Mouse (Mus musculus): Measurements from ENCODE around the gene Cort. TPM values are rescaled to one million over a fixed set of nuclear protein-coding genes. Genes with fewer than 3 reads are reported as not detected.

Gene Cort
- polyA plus RNA-seq, 1 experiment from 2014 or later, result 0.64 TPM

GRCm38 (mm10) chr4:149166215-149166946, 39.8 kb upstream of the Cort start, which contains the start of gene Pgd:
Pgd (minus strand) TSS chr4:149166771.
- Histone ChIP-seq H3K36me3 (ENCODE audit: control insufficient read depth, insufficient read depth, low read length) (no peaks in the 10 kb centered on the region), H3K4me1 (ENCODE audit: control insufficient read depth, insufficient read depth, low read depth, low read length) (peaks cover 8% of the 10 kb centered on the region), H3K4me2 (ENCODE audit: low read length) (peak within 1 kb of the TSS; percentile 96), H3K9ac (ENCODE audit: low read depth, low read length) (peak within 1 kb of the TSS; percentile 76), H3K27ac (ENCODE audit: low read depth, low read length) (peak within 1 kb of the TSS; percentile 79), H3K27me3 (replicated peaks; ENCODE audit: control insufficient read depth, insufficient read depth, low read length) (no peaks in the 10 kb centered on the region), H3K4me3 (ENCODE audit: low read length) (peak within 1 kb of the TSS; percentile 85), H3K9me3 (ENCODE audit: control insufficient read depth, low read length) (no peaks in the 10 kb centered on the region)
- 0% methylated on average over 54 of the region's 59 CpGs for WGBS
- ATAC-seq, result peak; percentile 99

- Histone ChIP-seq H3K9ac (ENCODE audit: low read depth, low read length) (no peak overlapping the region), H3K36me3 (ENCODE audit: control insufficient read depth, insufficient read depth, low read length) (peaks cover 13% of the 10 kb centered on the region; the same call in 1 of the 2 replicates), H3K27me3 (replicated peaks; ENCODE audit: control insufficient read depth, insufficient read depth, low read length) (no peaks in the 10 kb centered on the region), H3K27ac (ENCODE audit: low read depth, low read length) (no peak overlapping the region), H3K4me2 (ENCODE audit: low read length) (no peak overlapping the region), H3K9me3 (ENCODE audit: control insufficient read depth, low read length) (no peaks in the 10 kb centered on the region), H3K4me3 (ENCODE audit: low read length) (no peak overlapping the region), H3K4me1 (ENCODE audit: control insufficient read depth, insufficient read depth, low read depth, low read length) (peaks cover 8% of the 10 kb centered on the region)
- no peak for ATAC-seq
- 76% methylated on average over 5 of the region's 5 CpGs for WGBS
Measured at GRCm38 (mm10) chr4:149164150-149164549, 37.6 kb upstream of the Cort start.

- no peaks in the 10 kb centered on the region for H3K9me3 ChIP-seq (ENCODE audit: control insufficient read depth, low read length)
- no peak overlapping the region for H3K4me3 ChIP-seq (ENCODE audit: low read length)
- no peak overlapping the region for H3K9ac ChIP-seq (ENCODE audit: low read depth, low read length)
- no peaks in the 10 kb centered on the region for H3K27me3 ChIP-seq (replicated peaks; ENCODE audit: control insufficient read depth, insufficient read depth, low read length)
- H3K27ac ChIP-seq (ENCODE audit: low read depth, low read length), result no peak overlapping the region
- WGBS, result 74% methylated on average over 1 of the region's 1 CpGs
- no peak overlapping the region for H3K4me2 ChIP-seq (ENCODE audit: low read length)
- H3K36me3 ChIP-seq (ENCODE audit: control insufficient read depth, insufficient read depth, low read length), result peaks cover 13% of the 10 kb centered on the region; the same call in 1 of the 2 replicates
- ATAC-seq, result no peak
- peaks cover 8% of the 10 kb centered on the region for H3K4me1 ChIP-seq (ENCODE audit: control insufficient read depth, insufficient read depth, low read depth, low read length)
Measured at GRCm38 (mm10) chr4:149163196-149163595, 36.6 kb upstream of the Cort start.

GRCm38 (mm10) chr4:149161166-149161565, 34.6 kb upstream of the Cort start:
- no peak overlapping the region for H3K27ac ChIP-seq (ENCODE audit: low read depth, low read length)
- no peak overlapping the region for H3K4me2 ChIP-seq (ENCODE audit: low read length)
- H3K27me3 ChIP-seq (replicated peaks; ENCODE audit: control insufficient read depth, insufficient read depth, low read length), result no peaks in the 10 kb centered on the region
- H3K4me1 ChIP-seq (ENCODE audit: control insufficient read depth, insufficient read depth, low read depth, low read length), result peaks cover 8% of the 10 kb centered on the region
- 93% methylated on average over 6 of the region's 6 CpGs for WGBS
- H3K4me3 ChIP-seq (ENCODE audit: low read length), result no peak overlapping the region
- no peak for ATAC-seq
- no peak overlapping the region for H3K9ac ChIP-seq (ENCODE audit: low read depth, low read length)
- H3K9me3 ChIP-seq (ENCODE audit: control insufficient read depth, low read length), result no peaks in the 10 kb centered on the region
- peaks cover 28% of the 10 kb centered on the region for H3K36me3 ChIP-seq (ENCODE audit: control insufficient read depth, insufficient read depth, low read length)

- Histone ChIP-seq H3K4me1 (ENCODE audit: control insufficient read depth, insufficient read depth, low read depth, low read length) (no peaks in the 10 kb centered on the region; the same call in 1 of the 2 replicates), H3K27ac (ENCODE audit: low read depth, low read length) (no peak overlapping the region), H3K27me3 (replicated peaks; ENCODE audit: control insufficient read depth, insufficient read depth, low read length) (no peaks in the 10 kb centered on the region), H3K36me3 (ENCODE audit: control insufficient read depth, insufficient read depth, low read length) (peaks cover 40% of the 10 kb centered on the region), H3K4me3 (ENCODE audit: low read length) (no peak overlapping the region), H3K9ac (ENCODE audit: low read depth, low read length) (no peak overlapping the region), H3K4me2 (ENCODE audit: low read length) (no peak overlapping the region), H3K9me3 (ENCODE audit: control insufficient read depth, low read length) (no peaks in the 10 kb centered on the region)
- WGBS, result 93% methylated on average over 13 of the region's 13 CpGs
- no peak for ATAC-seq
Measured at GRCm38 (mm10) chr4:149159891-149160290, 33.3 kb upstream of the Cort start.

GRCm38 (mm10) chr4:149159203-149159602, 32.6 kb upstream of the Cort start:
- H3K9me3 ChIP-seq (ENCODE audit: control insufficient read depth, low read length), result no peaks in the 10 kb centered on the region
- H3K4me2 ChIP-seq (ENCODE audit: low read length), result no peak overlapping the region
- no peak overlapping the region for H3K4me3 ChIP-seq (ENCODE audit: low read length)
- no peaks in the 10 kb centered on the region for H3K27me3 ChIP-seq (replicated peaks; ENCODE audit: control insufficient read depth, insufficient read depth, low read length)
- no peaks in the 10 kb centered on the region; the same call in 1 of the 2 replicates for H3K4me1 ChIP-seq (ENCODE audit: control insufficient read depth, insufficient read depth, low read depth, low read length)
- peaks cover 42% of the 10 kb centered on the region for H3K36me3 ChIP-seq (ENCODE audit: control insufficient read depth, insufficient read depth, low read length)
- no peak for ATAC-seq
- H3K27ac ChIP-seq (ENCODE audit: low read depth, low read length), result no peak overlapping the region
- 84% methylated on average over 2 of the region's 2 CpGs for WGBS
- no peak overlapping the region for H3K9ac ChIP-seq (ENCODE audit: low read depth, low read length)

- no peaks in the 10 kb centered on the region for H3K27me3 ChIP-seq (replicated peaks; ENCODE audit: control insufficient read depth, insufficient read depth, low read length)
- H3K4me3 ChIP-seq (ENCODE audit: low read length), result no peak overlapping the region
- no peak for ATAC-seq
- no peak overlapping the region for H3K9ac ChIP-seq (ENCODE audit: low read depth, low read length)
- no peak overlapping the region for H3K27ac ChIP-seq (ENCODE audit: low read depth, low read length)
- 88% methylated on average over 8 of the region's 8 CpGs for WGBS
- H3K36me3 ChIP-seq (ENCODE audit: control insufficient read depth, insufficient read depth, low read length), result peaks cover 49% of the 10 kb centered on the region
- H3K4me1 ChIP-seq (ENCODE audit: control insufficient read depth, insufficient read depth, low read depth, low read length), result no peaks in the 10 kb centered on the region
- no peak overlapping the region for H3K4me2 ChIP-seq (ENCODE audit: low read length)
- H3K9me3 ChIP-seq (ENCODE audit: control insufficient read depth, low read length), result no peaks in the 10 kb centered on the region
Measured at GRCm38 (mm10) chr4:149157415-149157973, 30.9 kb upstream of the Cort start.

GRCm38 (mm10) chr4:149155711-149156110, 29.1 kb upstream of the Cort start:
- no peaks in the 10 kb centered on the region for H3K27me3 ChIP-seq (replicated peaks; ENCODE audit: control insufficient read depth, insufficient read depth, low read length)
- H3K4me1 ChIP-seq (ENCODE audit: control insufficient read depth, insufficient read depth, low read depth, low read length), result no peaks in the 10 kb centered on the region
- no peak overlapping the region for H3K4me2 ChIP-seq (ENCODE audit: low read length)
- WGBS, result 94% methylated on average over 6 of the region's 6 CpGs
- no peak overlapping the region for H3K4me3 ChIP-seq (ENCODE audit: low read length)
- ATAC-seq, result no peak
- H3K9me3 ChIP-seq (ENCODE audit: control insufficient read depth, low read length), result no peaks in the 10 kb centered on the region
- H3K36me3 ChIP-seq (ENCODE audit: control insufficient read depth, insufficient read depth, low read length), result peaks cover 61% of the 10 kb centered on the region
- H3K9ac ChIP-seq (ENCODE audit: low read depth, low read length), result no peak overlapping the region
- H3K27ac ChIP-seq (ENCODE audit: low read depth, low read length), result no peak overlapping the region

GRCm38 (mm10) chr4:149154859-149155258, 28.3 kb upstream of the Cort start:
- no peak for ATAC-seq
- 98% methylated on average over 7 of the region's 7 CpGs for WGBS
- Histone ChIP-seq H3K4me2 (ENCODE audit: low read length) (no peak overlapping the region), H3K4me1 (ENCODE audit: control insufficient read depth, insufficient read depth, low read depth, low read length) (no peaks in the 10 kb centered on the region), H3K27ac (ENCODE audit: low read depth, low read length) (no peak overlapping the region), H3K9me3 (ENCODE audit: control insufficient read depth, low read length) (no peaks in the 10 kb centered on the region), H3K9ac (ENCODE audit: low read depth, low read length) (no peak overlapping the region), H3K4me3 (ENCODE audit: low read length) (no peak overlapping the region), H3K36me3 (ENCODE audit: control insufficient read depth, insufficient read depth, low read length) (peaks cover 55% of the 10 kb centered on the region), H3K27me3 (replicated peaks; ENCODE audit: control insufficient read depth, insufficient read depth, low read length) (no peaks in the 10 kb centered on the region)
